Mouse (Mus musculus) spleen, adult 2 months (tissue): ENCODE data around the gene Chchd3.

ENCODE experiments used
- CTCF ChIP-seq: fragments of 200-500 bp; IDR thresholded peaks from 2 replicates; pipeline ENCODE4 v1.5.1; 2011; ENCODE audit warnings: mild to moderate bottlenecking, inconsistent platforms; ENCODE audit not compliant: insufficient read depth, insufficient read length, insufficient replicate concordance; ENCODE audit errors: extremely low read depth
- POLR2A ChIP-seq: fragments of 200-500 bp; IDR thresholded peaks from 2 replicates; pipeline ENCODE4 v1.6.1; 2011; ENCODE audit warnings: low read depth, low read length, inconsistent platforms

- TF ChIP-seq CTCF (no peak), POLR2A (no peak)
Observed at GRCm38 (mm10) chr6:32845463-32845862, 214.6 kb downstream of the Chchd3 start.
